23 mouse cellular contexts compared by ENCODE assay signal in the genomic region with DNA sequence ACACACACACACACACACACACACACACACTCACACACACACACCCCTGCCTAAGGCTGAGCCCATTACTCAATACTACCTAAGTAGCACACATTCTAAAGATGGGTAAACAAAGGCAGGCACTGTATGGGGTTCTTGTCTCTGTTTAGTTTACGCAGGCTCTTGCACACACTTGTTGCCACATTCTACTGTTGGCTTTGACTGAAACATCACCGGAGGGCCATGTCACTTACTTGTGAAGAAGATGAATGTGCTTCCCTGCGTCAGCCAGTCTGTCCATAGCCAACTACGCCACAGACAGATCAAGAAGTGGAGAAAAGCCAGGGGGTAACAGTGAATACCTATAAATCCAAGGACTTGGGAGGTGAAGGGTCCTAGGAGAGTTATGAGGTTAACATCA. TPM values are rescaled to one million over a fixed set of nuclear protein-coding genes. Genes with fewer than 3 reads are reported as not detected.
DNase-seq lines count a peak whose midpoint lies in the region; ATAC-seq and TF ChIP-seq lines count a peak whose summit lies in the region.
"Had no signal": no experiment of that assay in that cellular context is flagged by ENCODE, and none has a peak within 500 bp of the region (broad histone marks: within the 10 kb centered on the region; RNA-seq: fewer than 3 reads in every experiment).

No protein-coding gene starts in this region.

- H3K4me1 ChIP-seq in liver, adult 2 months (ENCODE audit: control insufficient read depth, insufficient read depth, low read length), result peaks cover 21% of the 10 kb centered on the region
- H3K4me1 ChIP-seq in liver, embryonic 11.5 days (replicated peaks; ENCODE audit: control insufficient read depth, insufficient read depth, low read length), result no peaks in the 10 kb centered on the region

- H3K9ac ChIP-seq in liver, adult 2 months (ENCODE audit: low read depth, low read length), result no peak overlapping the region
- H3K9ac ChIP-seq in liver, embryonic 11.5 days (ENCODE audit: low read depth, low read length), result no peak overlapping the region

- H3K79me2 ChIP-seq in liver, adult 2 months (ENCODE audit: control insufficient read depth, insufficient read depth, low read length), result no peaks in the 10 kb centered on the region

- no peaks in the 10 kb centered on the region for H3K9me3 ChIP-seq in liver, embryonic 11.5 days (ENCODE audit: control insufficient read depth, low read length)

- no peak for TF ChIP-seq CTCF in liver, adult 2 months (IDR thresholded peaks at IDR 0.05; ENCODE audit: low read depth, low read length)

- H3K4me3 ChIP-seq in liver, adult 2 months (ENCODE audit: insufficient read depth, low read depth, low read length), result no peak overlapping the region
- no peak overlapping the region for H3K4me3 ChIP-seq in liver, embryonic 11.5 days (ENCODE audit: low read depth, low read length)

- no peaks in the 10 kb centered on the region for H3K27me3 ChIP-seq in liver, adult 2 months (ENCODE audit: control insufficient read depth, insufficient read depth, low read length)
- no peaks in the 10 kb centered on the region for H3K27me3 ChIP-seq in liver, embryonic 11.5 days (replicated peaks; ENCODE audit: control insufficient read depth, insufficient read depth, low read length)
- H3K27me3 ChIP-seq: CH12.LX had no signal

- H3K27ac ChIP-seq in liver, adult 2 months (replicated peaks; ENCODE audit: insufficient read depth, low read depth, low read length), result 0 out of 2 replicates have a peak overlapping the region, but pooled peaks have one; percentile 19
- no peak overlapping the region for H3K27ac ChIP-seq in liver, embryonic 11.5 days (ENCODE audit: low read depth, low read length)

- no peaks in the 10 kb centered on the region for H3K36me3 ChIP-seq in liver, adult 2 months (ENCODE audit: control insufficient read depth, insufficient read depth, low read length)
- no peaks in the 10 kb centered on the region for H3K36me3 ChIP-seq in liver, embryonic 11.5 days (ENCODE audit: control insufficient read depth, insufficient read depth, low read length)
- H3K36me3 ChIP-seq: G1E had no signal

- 82% methylated on average over 4 of the region's 4 CpGs for WGBS in liver, adult 2 months
- 78% methylated on average over 4 of the region's 4 CpGs for WGBS in liver, embryonic 11.5 days

- intact Hi-C loops in gastrocnemius, postnatal 14 days (cut with DNase I; ENCODE audit: low total_unique reads), result loop anchor here (10.0 kb wide), 1 partner anchor 347 kb away; the partner anchor contains the start of gene Wwox

- TF ChIP-seq POLR2A in liver, adult 2 months (IDR thresholded peaks at IDR 0.05; ENCODE audit: extremely low read depth, insufficient read depth, low read length), result no peak

- ATAC-seq in liver, embryonic 11.5 days (replicated peaks; ENCODE audit: low FRiP score), result no peak
- ATAC-seq: activated CD4-positive, CD25-positive, alpha-beta regulatory T cell, adult 4 months; CD4-positive, CD25-positive, alpha-beta regulatory T cell, adult 4 months; Patski had no signal

- H3K4me2 ChIP-seq in liver, embryonic 11.5 days, result no peak overlapping the region

- no peak for DNase-seq in liver, adult 2 months (ENCODE audit: extremely low read depth, low read depth, low spot score)
- DNase-seq in liver, embryonic 11.5 days (ENCODE audit: low spot score), result no peak
- peak; percentile 68 for DNase-seq in fat pad, adult 2 months (ENCODE audit: extremely low read depth, low read depth, low spot score)
- peak; percentile 58 for DNase-seq in gonadal fat pad, adult 2 months (ENCODE audit: low read depth)
- DNase-seq in heart, adult 18-20 months, result no peak
- no peak for DNase-seq in gastrocnemius, postnatal 14 days
- DNase-seq: adrenal gland, adult 2 months; adrenal gland, adult 8-10 months; adrenal gland, postnatal 10 days; adrenal gland, postnatal 14 days; adrenal gland, postnatal 25 days; adrenal gland, postnatal 36 days; B cell, adult 2 months; cerebellum, adult 11 months; cerebellum, adult 11-12 months; cerebellum, adult 18-20 months had no signal

RNA-seq across cellular contexts. Expression of gene Nudt7, which starts 45.4 kb away (rescaled TPM):
- total RNA-seq in liver, adult 2 months (2014; rRNA removed), result 221 and 394 TPM in 2 replicates
- polyA plus RNA-seq in liver, adult 2 months (2012; rRNA removed), result 233 and 293 TPM in 2 replicates
- 19.8 and 21.9 TPM in 2 replicates for polyA plus RNA-seq in liver, embryonic 11.5 days (2014; fragmentation: Nextera tagmentation; extraction: Ambion mirVana)
- polyA plus RNA-seq in gonadal fat pad, adult 2 months (2012; rRNA removed), result 23.3 and 45.7 TPM in 2 replicates
- total RNA-seq in heart, adult 18-20 months (2021), result 10 to 100 TPM; 95.8 to 98.7 TPM
- 10 to 100 TPM; 25.2 to 27.2 TPM for total RNA-seq in gastrocnemius, postnatal 14 days (2021)
- total RNA-seq: MEL had no signal
- polyA plus RNA-seq: C2C12, G1E had no signal

Comparison
In these comparisons a context has a peak if more than half of its experiments do, and no peak if none do; other contexts are left out.
1. DNase-seq: peak in fat pad, adult 2 months (single experiment) and gonadal fat pad, adult 2 months (single experiment); none in liver, adult 2 months (single experiment), liver, embryonic 11.5 days (single experiment), heart, adult 18-20 months (0 of 2) and gastrocnemius, postnatal 14 days (single experiment).